Mouse (Mus musculus) left cerebral cortex, adult 18-20 months (tissue): ENCODE results near the gene Gnb1. TPM values are rescaled to one million over a fixed set of nuclear protein-coding genes. Genes with fewer than 3 reads are reported as not detected.
"Not testable (repeated sequence)": the region's sequence is repeated elsewhere in the genome, so short reads cannot be mapped to it uniquely, and the experiment has no call there.

Experiments
- DNase-seq, 2 experiments: peaks; one replicate each; pipeline ENCODE4 v3.0.0; 2021 to 2022; ENCODE audit warnings: low spot score in 2 of 2, mixed read lengths in 1 of 2
- long read RNA-seq, 2 experiments: library from polyadenylated mRNA; stranded (forward); transcript quantifications; one replicate each; pipeline ENCODE4 v2.0.0; 2021
- total RNA-seq, 2 experiments: library from RNA; stranded (reverse); gene quantifications; 2 replicates each; pipeline ENCODE4 v1.2.3; 2021

The Gnb1 gene
- 100 to 1,000 TPM; 859 to 881 TPM for total RNA-seq
- long read RNA-seq, experiment 1, transcript Gnb1-201 (12 exons, 3,131 nt) = major isoform, 231 of 473 reads
- long read RNA-seq, experiment 1, transcript Gnb1-206 (4 exons, 812 nt) = minor isoform, 23 of 473 reads
- long read RNA-seq, experiment 1, transcript Gnb1-203 (12 exons, 3,143 nt) = minor isoform, 40 of 473 reads
- long read RNA-seq, experiment 1, transcript Gnb1-202 (11 exons, 3,088 nt) = minor isoform, 87 of 473 reads
- long read RNA-seq, experiment 1, partial matches to known transcripts = 34 of 473 reads
- long read RNA-seq, experiment 1, other reads (novel, unspliced or antisense) = 58 of 473 reads
- long read RNA-seq, experiment 2, transcript Gnb1-201 (12 exons, 3,131 nt) = major isoform, 161 of 385 reads
- long read RNA-seq, experiment 2, transcript Gnb1-203 (12 exons, 3,143 nt) = minor isoform, 46 of 385 reads
- long read RNA-seq, experiment 2, transcript Gnb1-206 (4 exons, 812 nt) = minor isoform, 19 of 385 reads
- long read RNA-seq, experiment 2, transcript Gnb1-202 (11 exons, 3,088 nt) = minor isoform, 74 of 385 reads
- long read RNA-seq, experiment 2, partial matches to known transcripts = 41 of 385 reads
- long read RNA-seq, experiment 2, other reads (novel, unspliced or antisense) = 44 of 385 reads

DNA sequence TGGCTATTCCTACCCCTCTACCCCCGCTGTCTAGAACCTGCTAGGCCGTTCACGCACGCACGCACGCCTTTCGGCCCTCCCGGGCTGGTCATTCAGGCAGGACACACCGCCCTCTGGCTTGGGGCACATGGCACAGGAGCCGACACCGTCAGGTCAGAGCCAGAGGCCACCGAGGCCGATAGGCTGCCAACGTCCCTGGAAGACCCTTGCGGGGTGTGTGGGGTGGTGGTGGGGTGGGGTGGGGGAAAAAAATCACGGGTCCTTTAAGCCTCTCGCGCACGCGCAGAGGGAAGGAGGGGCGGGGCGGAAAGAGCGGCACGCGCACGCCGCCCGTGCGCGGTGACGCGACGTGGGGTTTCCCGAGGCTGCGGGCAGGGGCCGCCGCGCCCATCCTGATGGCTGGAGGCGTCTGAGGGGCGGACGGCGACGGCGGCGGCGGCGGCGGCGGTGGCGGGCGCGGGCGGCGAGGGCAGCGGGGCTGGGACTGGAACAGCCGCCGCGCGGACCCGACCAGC lies at the start of gene Gnb1:
Gnb1 (plus strand) TSS at position 372 of the 515 bp plus-strand sequence.
- peak; percentile 94 for DNase-seq

DNA sequence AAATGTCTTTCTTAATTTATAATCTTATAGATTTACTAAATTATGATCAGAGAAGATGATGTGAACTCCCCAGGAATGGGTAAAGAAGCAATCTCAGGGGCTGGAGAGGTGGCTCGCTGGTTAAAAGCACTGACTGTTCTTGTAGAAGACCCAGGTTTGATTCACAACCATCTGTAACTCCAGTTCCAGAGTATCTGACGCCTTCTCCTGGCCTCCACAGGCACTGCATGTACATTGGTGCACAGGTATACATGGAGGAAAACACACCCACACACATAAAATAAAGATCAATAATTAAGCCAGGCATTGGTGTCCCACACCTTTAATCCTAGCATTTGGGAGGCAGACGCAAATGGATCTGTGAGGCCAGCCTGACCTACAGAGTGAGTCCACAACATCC lies 48.4 kb upstream of the Gnb1 start:
- no peak for DNase-seq

DNA sequence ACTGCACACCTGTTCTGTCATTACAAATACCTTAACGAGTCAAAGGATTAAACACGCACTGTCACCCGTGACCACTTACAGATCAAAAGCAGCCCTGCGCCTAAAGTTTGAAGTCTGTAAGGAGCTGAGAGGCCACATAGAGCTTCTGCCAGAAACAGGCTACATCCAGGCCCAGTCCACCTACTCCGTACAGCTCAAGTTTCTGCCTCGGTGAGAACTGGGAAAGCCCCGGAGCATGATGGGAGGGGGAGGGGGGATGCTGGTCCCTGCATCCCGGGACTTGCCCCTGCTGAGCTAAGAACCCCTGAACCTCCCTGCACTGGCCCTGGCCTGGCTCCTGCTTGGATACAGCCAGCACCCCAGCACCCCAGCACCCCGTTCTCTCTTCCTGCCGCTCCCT lies 39.6 kb upstream of the Gnb1 start:
- DNase-seq = no peak

DNA sequence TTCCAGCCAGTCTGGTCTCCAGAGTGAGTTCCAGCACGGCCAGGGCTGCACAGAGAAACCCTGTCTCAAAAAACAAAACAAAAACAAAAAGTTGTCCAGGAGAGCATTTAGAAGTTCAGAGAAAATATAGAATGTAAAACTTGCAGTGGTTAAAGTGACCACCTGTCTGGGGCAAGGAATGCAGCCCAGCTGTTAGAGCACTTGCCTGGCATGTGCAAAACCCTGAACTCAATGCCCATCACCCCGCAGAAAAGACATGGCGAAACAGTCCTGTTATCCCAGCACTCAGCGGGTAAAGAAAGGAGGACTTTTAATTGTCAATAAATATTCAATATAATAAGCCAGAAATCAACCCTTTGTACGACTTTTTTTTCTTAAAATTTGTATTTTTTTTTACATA lies 32.6 kb upstream of the Gnb1 start:
- no peak for DNase-seq

DNA sequence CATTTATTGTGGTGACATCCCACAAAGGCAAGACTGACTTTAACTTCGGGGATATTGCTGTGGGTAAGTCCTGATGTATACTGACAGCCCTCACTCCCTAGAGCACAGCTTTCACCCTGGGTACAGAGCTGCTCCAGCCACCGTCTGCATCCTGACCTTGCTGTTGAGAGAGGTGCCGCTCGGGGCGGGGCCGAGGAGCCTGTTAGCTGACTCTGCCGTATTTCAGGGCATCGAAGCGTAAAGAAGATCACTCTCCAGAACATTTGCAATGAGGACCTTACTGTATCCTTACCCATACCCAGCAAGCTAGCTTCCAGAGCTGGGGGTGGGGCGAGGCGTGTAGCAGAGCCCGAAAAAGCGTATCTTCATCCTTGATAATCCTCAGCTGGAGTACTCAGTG lies 28.1 kb upstream of the Gnb1 start:
- DNase-seq = no peak

DNA sequence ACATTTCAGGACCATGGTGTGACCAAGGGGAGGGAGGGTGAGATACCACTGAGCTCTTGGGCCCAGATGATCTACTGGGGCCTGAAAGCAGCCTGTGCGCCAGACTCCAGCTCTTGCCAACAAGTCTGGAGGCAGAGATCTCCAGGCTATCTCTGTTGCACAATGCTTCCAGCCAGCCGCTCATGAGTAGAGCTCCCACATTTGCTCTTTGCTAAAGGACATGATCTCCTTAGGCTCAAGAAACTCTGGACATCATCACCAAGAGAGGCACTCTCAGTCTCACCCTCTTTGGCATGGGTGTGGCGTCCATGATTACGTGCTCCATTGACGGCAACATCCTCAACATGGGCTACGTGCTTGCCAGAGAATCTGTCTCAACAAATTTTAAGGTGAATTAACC lies 27.6 kb upstream of the Gnb1 start:
- no peak for DNase-seq

DNA sequence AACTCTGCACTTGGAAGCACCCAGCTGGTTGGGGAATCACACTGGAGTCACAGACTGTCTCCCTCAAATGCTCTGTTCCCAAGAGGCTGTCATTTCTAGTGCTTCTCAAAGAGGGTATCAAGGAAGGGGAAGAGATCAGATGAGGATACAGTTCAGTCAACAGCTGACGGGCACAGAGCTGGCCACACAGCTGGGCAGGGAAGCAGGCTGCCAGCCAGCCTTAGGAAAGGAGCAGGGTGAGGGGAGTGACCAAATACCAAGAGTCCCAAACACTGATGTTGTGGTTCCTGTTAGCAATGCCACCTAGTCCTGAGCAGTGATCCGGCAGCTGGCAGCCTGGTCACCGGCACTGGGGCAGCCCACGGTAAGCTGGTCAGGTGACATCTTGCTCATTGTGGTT lies 27.1 kb upstream of the Gnb1 start:
- no peak for DNase-seq

DNA sequence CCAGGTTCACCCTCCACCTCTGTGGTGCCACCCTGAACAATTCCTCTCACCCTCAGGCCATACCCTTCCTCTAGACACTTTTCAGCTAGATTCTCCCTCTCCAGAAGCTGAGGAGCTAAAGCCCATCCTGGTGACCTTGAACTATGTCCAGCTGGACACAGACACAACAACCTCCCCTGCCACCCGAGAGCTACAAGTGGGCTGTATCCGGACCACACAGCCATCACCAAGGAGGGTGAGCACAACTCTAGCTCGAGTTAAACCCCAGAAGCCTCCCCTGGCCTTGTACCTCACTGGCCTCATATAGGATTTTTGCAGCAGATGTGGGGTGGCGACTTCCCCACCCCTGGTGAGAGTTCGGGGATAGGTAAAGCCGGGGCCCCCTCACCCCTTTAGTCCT lies 25.6 kb upstream of the Gnb1 start:
- DNase-seq = no peak

DNA sequence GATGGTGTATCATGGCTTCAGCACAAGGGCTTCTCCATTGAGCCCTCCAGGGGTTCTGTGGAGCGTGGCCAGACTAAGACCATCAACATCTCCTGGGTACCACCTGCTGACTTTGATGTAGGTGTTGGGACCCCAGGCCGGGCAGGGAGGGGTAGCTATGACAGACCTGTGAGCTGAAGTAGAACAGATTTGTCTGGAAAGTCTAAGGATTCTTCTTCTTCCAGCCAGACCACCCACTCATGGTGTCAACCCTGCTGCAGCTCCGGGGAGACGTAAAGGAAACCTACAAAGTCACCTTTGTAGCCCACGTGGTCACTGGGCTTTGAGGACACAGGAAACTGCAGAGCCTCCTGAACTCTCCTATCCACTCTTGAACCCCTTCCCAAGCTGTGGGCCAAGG lies 25.1 kb upstream of the Gnb1 start:
- DNase-seq = no peak

DNA sequence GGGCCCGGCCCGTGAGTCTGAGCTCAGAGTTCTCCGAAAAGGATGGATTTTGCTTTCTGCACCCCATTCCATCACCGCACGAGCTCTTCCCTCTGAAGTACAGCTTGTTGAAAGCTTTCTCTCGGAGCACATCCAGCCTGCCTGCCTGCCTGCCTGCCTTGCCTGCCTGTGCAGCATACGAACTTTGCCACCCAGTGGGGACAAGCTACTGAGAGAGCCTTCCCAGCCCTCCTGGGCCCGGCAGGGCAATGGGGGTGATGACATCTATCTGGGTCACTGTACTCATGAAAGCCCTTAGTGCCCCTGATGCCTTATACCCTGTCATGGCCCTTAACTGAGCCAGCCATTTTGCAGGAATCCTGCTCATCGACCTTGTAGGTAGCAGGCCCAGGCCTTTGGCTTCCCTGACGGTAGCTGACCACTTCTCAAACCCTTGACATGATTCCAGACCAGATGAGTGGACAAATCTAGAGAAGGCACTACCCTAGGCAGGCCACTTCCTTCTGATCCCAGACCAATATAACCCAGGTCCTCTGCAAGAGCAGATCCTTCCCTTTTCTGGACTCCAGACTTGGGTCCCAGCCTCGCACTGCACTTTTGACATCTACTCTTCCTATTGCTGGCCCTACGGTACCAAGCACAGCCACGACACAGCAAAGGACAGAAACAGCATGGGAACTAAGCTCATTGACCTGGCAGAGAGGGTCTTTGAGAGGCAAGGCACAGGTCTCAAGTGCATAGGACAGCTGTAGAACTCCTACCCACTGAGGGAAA lies 23.7 kb upstream of the Gnb1 start:
- no peak for DNase-seq

DNA sequence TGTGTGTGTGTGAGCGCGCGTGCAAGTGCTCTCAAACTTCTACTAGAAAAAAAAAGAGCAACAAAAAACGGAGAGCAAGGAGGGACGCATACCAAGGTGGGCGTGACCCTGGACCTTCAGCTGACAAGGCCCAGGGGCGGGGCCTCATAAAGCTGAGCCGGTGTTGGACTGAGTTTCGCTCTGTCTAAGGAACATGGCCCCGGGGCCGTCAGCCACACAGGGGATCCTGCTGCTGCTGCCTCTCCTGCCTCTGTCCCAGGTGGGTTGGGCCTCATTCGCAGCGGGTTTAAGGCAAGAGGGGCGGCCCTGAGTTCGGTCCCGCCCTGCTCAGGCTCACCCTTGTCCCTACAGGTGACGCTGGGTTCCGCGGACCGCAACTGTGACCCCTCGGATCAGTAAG lies 22.2 kb upstream of the Gnb1 start, which contains the start of gene Tmem52:
Tmem52 (plus strand) TSS at position 163 of the 400 bp plus-strand sequence.
- no peak for DNase-seq

DNA sequence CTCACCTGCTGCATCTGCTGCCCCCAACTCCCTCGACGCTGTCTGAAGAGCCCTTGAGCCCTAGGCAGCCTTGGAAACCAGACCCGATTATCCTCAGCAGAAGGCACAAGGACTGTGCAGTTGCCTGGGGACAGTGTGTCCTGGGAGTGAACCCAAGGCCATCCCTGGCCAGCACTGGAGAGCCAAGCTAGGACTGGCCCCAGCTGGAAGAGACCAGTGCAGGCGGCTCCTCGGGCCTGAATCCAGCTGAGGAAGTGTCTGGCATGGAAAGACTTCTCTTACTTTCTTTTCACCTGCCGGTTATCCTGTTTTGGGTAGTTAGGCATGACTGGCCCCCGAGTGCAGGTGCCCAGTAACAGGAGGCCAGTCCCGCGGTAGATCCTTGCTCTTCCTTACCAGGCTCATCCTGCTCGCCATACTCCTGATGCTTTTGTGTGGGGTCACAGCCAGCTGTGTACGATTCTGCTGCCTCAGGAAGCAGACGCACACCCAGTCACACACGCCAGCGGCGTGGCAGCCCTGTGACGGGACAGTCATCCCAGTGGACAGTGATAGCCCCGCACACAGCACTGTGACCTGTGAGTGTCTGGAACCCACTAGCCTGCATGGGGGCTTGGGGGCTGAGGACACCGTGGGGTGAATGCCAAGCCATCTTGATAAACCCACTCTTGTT lies 21.4 kb upstream of the Gnb1 start:
- peak in 1 of 2 experiments; percentile 33 for DNase-seq

DNA sequence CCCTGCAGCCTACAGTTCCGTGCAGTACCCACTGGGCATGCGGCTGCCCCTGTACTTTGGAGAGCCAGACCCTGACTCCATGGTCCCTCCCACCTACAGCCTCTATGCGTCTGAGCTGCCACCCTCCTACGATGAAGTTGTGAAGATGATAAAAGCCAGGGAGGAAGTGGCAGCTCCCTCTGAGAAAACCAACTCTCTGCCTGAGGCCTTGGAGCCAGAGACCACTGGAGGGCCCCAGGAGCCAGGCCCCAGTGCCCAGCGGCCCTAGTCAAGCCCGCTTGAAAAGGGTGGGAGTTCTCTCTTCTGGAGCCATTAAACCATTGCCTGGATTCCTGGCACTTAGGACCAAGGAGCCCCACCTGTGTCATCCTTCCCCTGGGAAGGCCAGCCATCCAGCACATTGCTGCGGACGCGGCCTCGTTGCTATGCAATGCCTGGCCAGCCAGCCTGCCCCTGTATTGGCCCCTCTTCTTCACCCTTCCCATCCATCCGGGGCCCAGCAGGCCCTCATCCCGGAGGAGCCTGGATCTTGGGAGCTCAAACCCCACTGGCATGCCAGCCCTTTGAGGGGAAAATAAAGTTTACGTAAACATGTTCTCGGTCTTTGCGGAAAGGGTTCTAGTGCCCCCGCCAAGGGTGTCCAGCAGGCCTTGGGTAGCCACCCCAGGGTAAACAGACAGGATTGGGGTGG lies 20.8 kb upstream of the Gnb1 start:
- DNase-seq = no peak

DNA sequence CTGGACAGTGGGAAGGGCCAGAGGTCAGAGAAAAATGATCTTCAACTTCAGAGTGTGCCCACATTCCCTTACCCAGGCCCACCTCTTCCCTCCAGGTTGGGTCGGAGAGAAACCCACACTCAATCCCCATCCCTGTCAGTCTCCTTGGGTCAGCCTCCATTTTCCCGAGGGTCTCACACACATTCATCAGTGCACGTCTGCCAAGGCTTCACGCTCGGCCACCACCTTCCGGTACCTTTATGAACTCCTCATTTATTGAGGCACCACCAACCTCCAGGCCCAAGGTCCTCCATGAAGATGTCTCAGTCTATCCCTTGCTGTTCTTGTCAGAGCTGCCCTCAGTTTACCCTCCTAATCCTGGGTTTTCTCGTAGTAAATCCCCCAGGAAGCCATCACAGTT lies 20.2 kb upstream of the Gnb1 start:
- DNase-seq = no peak

DNA sequence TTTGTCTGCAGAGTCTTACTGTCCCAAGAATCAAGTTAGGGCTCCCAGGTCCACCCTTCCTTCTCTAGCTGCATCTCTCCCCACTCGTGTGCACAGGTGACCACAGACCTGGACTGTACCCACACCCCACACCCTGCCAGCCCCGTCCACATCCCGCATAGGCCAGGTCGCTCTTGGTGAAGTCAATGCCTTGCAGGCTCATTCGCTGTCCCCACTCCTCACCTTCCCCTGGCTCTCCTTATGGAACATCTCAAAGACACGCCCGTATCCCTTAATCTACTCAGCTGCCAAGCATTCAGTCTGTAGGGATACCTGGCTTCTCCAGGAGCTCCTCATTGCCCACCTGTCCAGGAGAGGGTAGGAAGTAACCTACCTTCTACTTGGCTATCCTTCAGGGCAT lies 19.8 kb upstream of the Gnb1 start:
- DNase-seq = no peak

DNA sequence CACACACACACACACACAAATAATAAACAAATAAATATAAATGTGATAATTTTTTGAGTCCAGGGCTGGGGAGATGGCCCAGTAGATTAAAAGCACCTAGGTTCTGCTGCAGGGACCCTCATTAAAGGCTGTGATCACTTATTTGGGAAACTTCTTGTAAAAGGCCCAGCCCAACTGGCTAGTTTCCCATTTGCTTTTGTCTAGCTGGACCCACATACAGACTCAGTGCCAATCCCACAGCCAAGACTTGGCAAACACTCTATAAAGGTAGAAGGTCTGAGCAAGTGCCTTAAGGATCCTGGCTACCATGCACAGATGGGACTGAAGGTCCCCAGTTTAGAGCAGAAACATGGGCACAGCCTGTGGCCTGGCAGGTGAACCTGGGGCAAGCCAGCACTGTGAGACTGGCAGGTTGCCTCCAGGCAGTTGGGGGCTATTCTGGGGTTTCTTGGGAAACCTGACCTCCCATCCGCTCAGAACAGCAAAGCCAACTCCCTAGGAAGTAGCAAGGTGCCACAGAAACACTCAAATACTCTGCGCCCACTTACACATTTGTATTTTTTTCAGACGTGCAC lies 18.4 kb upstream of the Gnb1 start:
- no peak for DNase-seq

DNA sequence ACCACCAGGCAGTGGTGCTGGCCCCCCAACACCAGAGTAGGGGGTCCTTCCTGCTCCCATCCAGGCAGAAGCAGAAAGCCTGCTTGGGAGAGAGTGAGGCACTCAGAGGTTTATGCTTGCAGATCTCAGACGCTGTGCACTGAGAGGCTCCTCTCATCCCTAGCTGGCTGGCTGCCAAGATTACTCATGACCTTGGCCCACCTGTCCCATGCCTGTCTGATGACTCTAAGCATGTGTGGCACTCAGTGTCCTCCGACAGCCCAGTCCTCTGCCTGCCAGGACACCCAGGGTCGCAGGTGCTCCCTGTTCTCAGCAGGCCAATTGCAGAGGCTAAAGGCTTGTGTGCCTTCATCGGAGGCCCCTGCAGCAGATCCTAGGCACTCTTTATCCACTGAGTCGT lies 17.8 kb upstream of the Gnb1 start:
- DNase-seq = no peak

DNA sequence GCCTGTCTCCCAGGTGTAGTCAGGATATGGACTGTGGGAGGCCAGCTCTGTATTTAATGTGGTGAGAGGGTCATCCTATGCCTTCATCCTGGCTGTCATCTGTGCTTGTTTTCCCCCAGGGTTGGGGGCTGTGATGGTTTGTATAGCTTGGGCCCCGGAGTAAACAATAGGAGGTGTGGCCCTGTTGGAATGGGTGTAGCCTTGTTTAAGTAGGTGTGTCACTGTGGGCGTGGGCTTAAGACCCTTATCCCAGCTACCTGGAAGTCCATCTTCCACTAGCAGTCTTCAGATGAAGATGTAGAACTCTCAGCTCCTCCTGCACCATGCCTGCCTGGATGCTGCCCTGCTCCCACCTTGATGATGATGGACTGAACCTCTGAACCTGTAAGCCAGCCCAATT lies 17.4 kb upstream of the Gnb1 start:
- not testable (repeated sequence) for DNase-seq

DNA sequence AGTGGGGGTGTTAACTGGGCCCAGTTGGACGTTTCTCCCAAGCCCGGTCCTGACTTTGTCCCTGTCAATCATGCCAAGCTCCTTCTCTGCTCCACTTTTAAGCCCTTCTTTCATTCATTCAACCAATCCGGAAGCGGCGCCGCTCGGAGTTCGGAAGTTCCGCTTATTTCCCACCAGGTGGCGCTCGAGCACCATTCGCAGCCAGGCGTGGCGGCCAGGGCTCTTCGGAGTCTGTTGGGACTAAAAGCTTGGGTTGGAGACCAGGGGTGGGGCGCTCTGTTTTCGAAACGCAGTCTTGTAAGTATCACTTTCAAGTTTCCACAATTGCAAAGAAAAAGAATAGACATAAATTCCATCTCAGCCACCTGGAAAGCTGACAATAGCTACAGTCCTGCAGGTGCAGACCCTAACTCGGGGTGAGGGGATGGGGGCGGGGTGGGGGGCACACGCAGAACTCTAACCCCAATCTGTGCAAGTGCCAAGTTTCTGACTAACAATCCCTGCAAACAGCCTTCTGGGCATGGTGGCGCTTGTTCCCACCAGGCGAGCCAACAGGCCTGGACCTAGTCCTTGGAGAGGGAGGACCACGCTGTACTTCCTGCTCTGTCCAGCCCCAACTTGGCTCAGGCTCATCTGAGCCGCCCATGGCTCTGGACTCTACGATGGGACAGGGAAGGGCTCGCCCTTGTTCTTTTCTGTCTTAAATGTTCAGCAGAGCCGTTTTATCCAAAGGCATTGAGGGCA lies 9.6 kb upstream of the Gnb1 start:
- peak; percentile 77 to 78 for DNase-seq

DNA sequence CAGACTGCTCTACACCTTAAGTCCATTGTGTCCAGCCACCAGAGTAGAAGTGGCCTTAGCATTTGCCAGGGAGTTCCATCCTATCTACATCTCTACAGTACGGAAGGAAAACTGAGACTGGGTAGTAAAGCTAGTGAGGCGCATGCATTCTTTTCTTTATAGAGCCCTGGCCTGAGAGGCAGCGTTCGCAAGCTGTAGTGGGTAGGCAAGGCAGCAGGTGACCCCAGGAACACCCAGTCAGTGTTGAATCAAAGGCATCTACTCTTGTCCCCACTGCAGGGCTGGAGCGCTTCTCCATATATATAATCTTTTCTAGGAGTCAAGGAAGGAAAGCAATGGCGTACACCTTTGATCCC lies 9.1 kb upstream of the Gnb1 start:
- DNase-seq = no peak
